Mouse (Mus musculus): ENCODE data around the gene Arid3b. TPM values are rescaled to one million over a fixed set of nuclear protein-coding genes. Genes with fewer than 3 reads are reported as not detected.
A peak's percentile ranks its signal among the peaks of the same experiment; 100 is the strongest.
"Not testable (repeated sequence)": the region's sequence is repeated elsewhere in the genome, so short reads cannot be mapped to it uniquely, and the experiment has no call there.

Arid3b gene
- 15.3 and 52.9 TPM in 2 replicates for polyA plus RNA-seq (2011; ENCODE audit: insufficient read depth, insufficient read length, low replicate concordance, missing spikeins)

DNA sequence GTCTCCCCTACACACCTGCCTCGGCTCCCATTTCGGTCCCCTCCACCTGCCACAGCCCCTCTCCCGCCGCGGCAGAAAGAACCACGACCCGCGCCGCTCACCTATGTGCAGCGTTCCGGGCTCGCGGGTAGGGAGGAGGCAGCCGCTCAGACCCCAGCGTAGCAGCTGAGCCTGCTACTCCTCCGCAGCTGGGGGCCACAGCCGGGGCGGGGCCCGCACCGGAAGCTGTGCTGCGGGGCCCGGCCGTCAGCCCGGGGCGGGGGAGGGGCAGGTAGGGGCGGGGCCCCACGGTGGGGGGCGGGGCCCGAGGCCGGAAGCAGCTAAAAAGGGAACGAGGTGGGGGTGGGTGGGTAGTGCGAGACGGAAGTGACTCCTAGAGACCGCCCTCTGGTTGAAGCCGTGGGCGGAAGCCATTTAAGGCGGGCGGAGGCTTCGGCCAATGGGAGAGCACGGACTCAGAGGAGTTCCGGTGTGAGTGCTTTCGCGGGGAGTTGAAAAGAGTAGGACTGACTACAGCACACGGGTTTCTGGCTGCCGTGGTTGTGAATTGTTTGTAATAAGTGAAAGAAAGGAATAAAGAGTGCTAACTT, at the start of gene Arid3b:
Gene Arid3b, minus strand, starts transcription at position 213 of the 590 bp plus-strand sequence.
- peak within 1 kb of the TSS; percentile 89 for H3K27ac ChIP-seq (ENCODE audit: control insufficient read depth, insufficient read depth, low read depth, low read length, poor library complexity)
- H3K4me3 ChIP-seq (replicated peaks; ENCODE audit: control insufficient read depth, low read depth, low read length): peak within 1 kb of the TSS; percentile 83
- WGBS: 1% methylated on average over 45 of the region's 45 CpGs
- TF ChIP-seq CTCF (IDR thresholded peaks at IDR 0.05; ENCODE audit: control insufficient read depth, insufficient read depth, low read length) (no peak), POLR2A (IDR thresholded peaks at IDR 0.05; ENCODE audit: borderline replicate concordance, control insufficient read depth, low read depth, low read length) (peak; percentile 51; the same call in 1 of the 2 replicates)
- H3K4me1 ChIP-seq (ENCODE audit: control insufficient read depth, insufficient read depth, low read length): peaks cover 3% of the 10 kb centered on the region

- Histone ChIP-seq H3K27ac (ENCODE audit: control insufficient read depth, insufficient read depth, low read depth, low read length, poor library complexity) (no peak overlapping the region), H3K4me3 (replicated peaks; ENCODE audit: control insufficient read depth, low read depth, low read length) (no peak overlapping the region), H3K4me1 (ENCODE audit: control insufficient read depth, insufficient read depth, low read length) (no peaks in the 10 kb centered on the region; the same call in 1 of the 2 replicates)
- 82% methylated on average over 1 of the region's 1 CpGs for WGBS
- no peak for TF ChIP-seq POLR2A (IDR thresholded peaks at IDR 0.05; ENCODE audit: borderline replicate concordance, control insufficient read depth, low read depth, low read length)
- no peak for TF ChIP-seq CTCF (IDR thresholded peaks at IDR 0.05; ENCODE audit: control insufficient read depth, insufficient read depth, low read length)
Observed at GRCm38 (mm10) chr9:57883413-57883812, 46.8 kb upstream of the Arid3b start.

DNA sequence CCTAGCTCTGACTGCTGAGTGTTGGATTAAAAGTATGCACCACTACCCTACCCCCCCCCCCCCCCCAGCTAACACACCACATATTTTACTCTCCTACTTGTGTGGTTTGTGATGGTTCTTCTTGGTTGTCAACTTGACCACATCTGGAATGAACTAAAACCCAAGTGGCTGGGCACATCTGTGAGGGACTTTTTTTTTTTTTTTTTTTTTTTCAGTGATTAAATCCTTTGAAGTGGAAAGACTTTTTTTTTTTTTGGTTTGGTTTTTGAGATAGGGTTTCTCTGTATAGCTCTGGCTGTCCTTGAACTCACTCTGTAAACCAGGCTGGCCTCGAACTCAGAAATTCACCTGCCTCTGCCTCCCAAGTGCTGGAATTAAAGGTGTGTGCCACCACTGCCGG, 45.2 kb upstream of the Arid3b start:
- not testable (repeated sequence) for H3K4me3 ChIP-seq (replicated peaks; ENCODE audit: control insufficient read depth, low read depth, low read length); H3K4me1 ChIP-seq (ENCODE audit: control insufficient read depth, insufficient read depth, low read length); H3K27ac ChIP-seq (ENCODE audit: control insufficient read depth, insufficient read depth, low read depth, low read length, poor library complexity)
- 80% methylated on average over 2 of the region's 2 CpGs for WGBS

GRCm38 (mm10) chr9:57880278-57880677, 43.7 kb upstream of the Arid3b start:
- 44% methylated on average over 4 of the region's 4 CpGs for WGBS
- TF ChIP-seq CTCF (IDR thresholded peaks at IDR 0.05; ENCODE audit: control insufficient read depth, insufficient read depth, low read length) (no peak), POLR2A (IDR thresholded peaks at IDR 0.05; ENCODE audit: borderline replicate concordance, control insufficient read depth, low read depth, low read length) (no peak)
- Histone ChIP-seq H3K4me3 (replicated peaks; ENCODE audit: control insufficient read depth, low read depth, low read length) (no peak overlapping the region), H3K4me1 (ENCODE audit: control insufficient read depth, insufficient read depth, low read length) (no peaks in the 10 kb centered on the region; the same call in 1 of the 2 replicates), H3K27ac (ENCODE audit: control insufficient read depth, insufficient read depth, low read depth, low read length, poor library complexity) (no peak overlapping the region)

DNA sequence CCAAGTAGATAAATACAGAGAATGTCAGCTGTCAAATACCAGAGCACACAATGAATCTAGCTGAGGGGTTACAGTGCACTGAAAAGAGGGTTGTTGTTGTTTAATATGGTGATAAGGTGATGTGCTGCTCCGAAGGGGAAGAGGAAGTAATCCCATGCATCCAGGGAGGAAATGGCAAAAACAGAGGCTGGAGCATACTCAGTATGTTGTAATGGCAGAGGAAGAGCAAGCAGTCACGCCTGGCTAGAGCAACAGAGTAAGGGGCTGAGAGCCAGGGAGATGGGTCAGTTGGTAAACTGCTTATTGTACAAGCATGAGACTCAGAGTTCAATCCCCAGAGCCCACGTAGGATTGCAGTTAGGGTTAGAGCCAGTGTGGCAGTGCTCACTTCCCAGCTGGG, 42.6 kb upstream of the Arid3b start:
- WGBS: 24% methylated on average over 3 of the region's 3 CpGs
- Histone ChIP-seq H3K4me1 (ENCODE audit: control insufficient read depth, insufficient read depth, low read length) (no peaks in the 10 kb centered on the region; the same call in 1 of the 2 replicates), H3K27ac (ENCODE audit: control insufficient read depth, insufficient read depth, low read depth, low read length, poor library complexity) (no peak overlapping the region), H3K4me3 (replicated peaks; ENCODE audit: control insufficient read depth, low read depth, low read length) (no peak overlapping the region)
- TF ChIP-seq CTCF (IDR thresholded peaks at IDR 0.05; ENCODE audit: control insufficient read depth, insufficient read depth, low read length) (no peak), POLR2A (IDR thresholded peaks at IDR 0.05; ENCODE audit: borderline replicate concordance, control insufficient read depth, low read depth, low read length) (no peak)

- Histone ChIP-seq H3K4me1 (ENCODE audit: control insufficient read depth, insufficient read depth, low read length) (no peaks in the 10 kb centered on the region; the same call in 1 of the 2 replicates), H3K4me3 (replicated peaks; ENCODE audit: control insufficient read depth, low read depth, low read length) (no peak overlapping the region), H3K27ac (ENCODE audit: control insufficient read depth, insufficient read depth, low read depth, low read length, poor library complexity) (no peak overlapping the region)
- 55% methylated on average over 3 of the region's 3 CpGs for WGBS
- TF ChIP-seq CTCF (IDR thresholded peaks at IDR 0.05; ENCODE audit: control insufficient read depth, insufficient read depth, low read length): no peak
- TF ChIP-seq POLR2A (IDR thresholded peaks at IDR 0.05; ENCODE audit: borderline replicate concordance, control insufficient read depth, low read depth, low read length): no peak
Observed at GRCm38 (mm10) chr9:57874994-57875393, 38.4 kb upstream of the Arid3b start.

DNA sequence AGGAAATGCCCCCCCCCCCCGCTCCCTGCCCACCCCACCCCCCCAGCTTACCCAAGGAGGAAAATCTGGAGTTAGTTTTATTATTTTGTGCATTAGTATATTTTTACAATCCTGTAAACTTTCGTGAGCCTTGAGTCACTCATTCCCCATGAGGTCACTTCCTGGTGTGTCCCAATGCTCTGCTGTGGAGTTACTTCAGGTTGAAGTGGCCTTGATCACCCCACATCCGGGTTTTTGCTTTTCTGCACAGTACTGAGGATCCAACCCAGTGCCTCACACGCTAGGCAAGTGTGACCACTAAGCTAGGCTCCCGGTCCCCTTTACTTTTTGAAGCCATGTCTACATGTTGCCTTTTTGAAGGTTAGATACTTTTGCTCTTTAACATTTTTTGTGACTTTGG, 37.5 kb upstream of the Arid3b start:
- no peak overlapping the region for H3K4me3 ChIP-seq (replicated peaks; ENCODE audit: control insufficient read depth, low read depth, low read length)
- TF ChIP-seq CTCF (IDR thresholded peaks at IDR 0.05; ENCODE audit: control insufficient read depth, insufficient read depth, low read length): no peak
- no peak for TF ChIP-seq POLR2A (IDR thresholded peaks at IDR 0.05; ENCODE audit: borderline replicate concordance, control insufficient read depth, low read depth, low read length)
- no peak overlapping the region for H3K27ac ChIP-seq (ENCODE audit: control insufficient read depth, insufficient read depth, low read depth, low read length, poor library complexity)
- H3K4me1 ChIP-seq (ENCODE audit: control insufficient read depth, insufficient read depth, low read length): no peaks in the 10 kb centered on the region; the same call in 1 of the 2 replicates
- 35% methylated on average over 5 of the region's 5 CpGs for WGBS

GRCm38 (mm10) chr9:57870273-57870816, 33.8 kb upstream of the Arid3b start:
- no peak overlapping the region for H3K4me3 ChIP-seq (replicated peaks; ENCODE audit: control insufficient read depth, low read depth, low read length)
- H3K4me1 ChIP-seq (ENCODE audit: control insufficient read depth, insufficient read depth, low read length): no peaks in the 10 kb centered on the region; the same call in 1 of the 2 replicates
- WGBS: 44% methylated on average over 2 of the region's 2 CpGs
- TF ChIP-seq CTCF (IDR thresholded peaks at IDR 0.05; ENCODE audit: control insufficient read depth, insufficient read depth, low read length) (no peak), POLR2A (IDR thresholded peaks at IDR 0.05; ENCODE audit: borderline replicate concordance, control insufficient read depth, low read depth, low read length) (no peak)
- H3K27ac ChIP-seq (ENCODE audit: control insufficient read depth, insufficient read depth, low read depth, low read length, poor library complexity): no peak overlapping the region
